Mouse (Mus musculus) frontal cortex, adult (tissue): ENCODE measurements around the gene 9330182L06Rik.

Source experiments
- ATAC-seq: cut with Nextera tagmentation; 2 replicates; pipeline ENCODE4 v1.9.2; 2017; ENCODE audit warnings: mild to moderate bottlenecking, moderate library complexity, mixed read lengths; ENCODE audit not compliant: low TSS enrichment

9330182L06Rik gene

GRCm38 (mm10) chr5:9265586-9266279 lies at the start of gene 9330182L06Rik:
Gene 9330182L06Rik, plus strand, starts transcription at chr5:9266118.
- peak; percentile 92 for ATAC-seq

GRCm38 (mm10) chr5:9227456-9228008 lies 38.4 kb upstream of the 9330182L06Rik start:
- ATAC-seq = peak; percentile 100

GRCm38 (mm10) chr5:9264361-9264760 lies 1.6 kb upstream of the 9330182L06Rik start:
- ATAC-seq = no peak

GRCm38 (mm10) chr5:9266280-9266923 lies 484 bp downstream of the 9330182L06Rik start:
- ATAC-seq = peak; percentile 67

GRCm38 (mm10) chr5:9269666-9270065 lies 3.7 kb downstream of the 9330182L06Rik start:
- no peak for ATAC-seq

- ATAC-seq = peak; percentile 84
These were observed 7.1 kb downstream of the 9330182L06Rik start for GRCm38 (mm10) chr5:9272976-9273375.

GRCm38 (mm10) chr5:9295777-9296549 lies 30.0 kb downstream of the 9330182L06Rik start:
- ATAC-seq = peak; percentile 80

GRCm38 (mm10) chr5:9296550-9296928 lies 30.6 kb downstream of the 9330182L06Rik start:
- peak; percentile 72 for ATAC-seq

- ATAC-seq = no peak
These were observed 60.9 kb downstream of the 9330182L06Rik start for GRCm38 (mm10) chr5:9326863-9327262.

- no peak for ATAC-seq
These were observed 61.6 kb downstream of the 9330182L06Rik start for GRCm38 (mm10) chr5:9327528-9327927.

- ATAC-seq = 0 out of 2 replicates have a peak, but pooled peaks have one; percentile 16
These were observed 73.0 kb downstream of the 9330182L06Rik start for GRCm38 (mm10) chr5:9338756-9339510.

- ATAC-seq = peak; percentile 47
These were observed 73.7 kb downstream of the 9330182L06Rik start for GRCm38 (mm10) chr5:9339511-9340173.

- 0 out of 2 replicates have a peak, but pooled peaks have one; percentile 41 for ATAC-seq
These were observed 78.7 kb downstream of the 9330182L06Rik start for GRCm38 (mm10) chr5:9344581-9344980.

- ATAC-seq = peak; percentile 78
These were observed 79.2 kb downstream of the 9330182L06Rik start for GRCm38 (mm10) chr5:9345038-9345617.

GRCm38 (mm10) chr5:9345625-9346024 lies 79.7 kb downstream of the 9330182L06Rik start:
- no peak for ATAC-seq

GRCm38 (mm10) chr5:9346510-9346909 lies 80.6 kb downstream of the 9330182L06Rik start:
- ATAC-seq = no peak

- ATAC-seq = no peak
These were observed 86.2 kb downstream of the 9330182L06Rik start for GRCm38 (mm10) chr5:9352163-9352562.

GRCm38 (mm10) chr5:9352646-9353045 lies 86.7 kb downstream of the 9330182L06Rik start:
- no peak for ATAC-seq

- ATAC-seq = no peak
These were observed 88.3 kb downstream of the 9330182L06Rik start for GRCm38 (mm10) chr5:9354257-9354656.

- ATAC-seq = no peak
These were observed 92.2 kb downstream of the 9330182L06Rik start for GRCm38 (mm10) chr5:9358076-9358475.
